Mouse (Mus musculus) MEL (cell line): ENCODE measurements around the gene Gclc. TPM values are rescaled to one million over a fixed set of nuclear protein-coding genes. Genes with fewer than 3 reads are reported as not detected.
A peak's percentile ranks its signal among the peaks of the same experiment; 100 is the strongest.

ENCODE experiments used
- DNase-seq: peaks from one replicate; pipeline ENCODE4 v3.0.0; 2011; ENCODE audit warnings: low read depth, low spot score
- H3K27ac ChIP-seq: 2 replicates; pipeline ENCODE4 v1.5.1; 2012; ENCODE audit warnings: low read depth, mild to moderate bottlenecking, control low read depth, low read length, moderate library complexity; ENCODE audit not compliant: control insufficient read depth
- H3K27me3 ChIP-seq, 2 experiments: fragments of 150-350 bp in 1 of 2; sonication (generic) in 1 of 2; 2 replicates each; pipeline ENCODE4 v1.6.1; 2012; ENCODE audit warnings: low read length in 2 of 2, mild to moderate bottlenecking in 2 of 2, improper control_type of control experiment in 1 of 2, moderate library complexity in 1 of 2; ENCODE audit not compliant: insufficient read depth in 2 of 2, control insufficient read depth in 1 of 2
- H3K36me3 ChIP-seq, 2 experiments: 2 replicates each; pipeline ENCODE4 v1.6.1; 2012 to 2014; ENCODE audit warnings: low read length in 2 of 2, improper control_type of control experiment in 1 of 2, inconsistent platforms in 1 of 2, mild to moderate bottlenecking in 1 of 2; ENCODE audit not compliant: insufficient read depth in 2 of 2, control insufficient read depth in 1 of 2
- H3K4me1 ChIP-seq, 2 experiments: fragments of 150-350 bp in 1 of 2; sonication (generic) in 1 of 2; 2 replicates each; pipeline ENCODE4 v1.6.1; 2012; ENCODE audit warnings: low read length in 2 of 2, improper control_type of control experiment in 1 of 2, mild to moderate bottlenecking in 1 of 2; ENCODE audit not compliant: insufficient read depth in 2 of 2, control insufficient read depth in 1 of 2
- H3K4me3 ChIP-seq, 2 experiments: fragments of 150-350 bp in 1 of 2; sonication (generic) in 1 of 2; 2 replicates each; pipeline ENCODE4 v1.5.1; 2012; ENCODE audit warnings: low read depth in 2 of 2, low read length in 2 of 2, mild to moderate bottlenecking in 2 of 2, moderate library complexity in 2 of 2, control low read depth in 1 of 2, improper control_type of control experiment in 1 of 2; ENCODE audit not compliant: control insufficient read depth in 1 of 2, insufficient read depth in 1 of 2
- H3K79me2 ChIP-seq: 2 replicates; pipeline ENCODE4 v1.6.1; 2012; ENCODE audit warnings: mild to moderate bottlenecking, low read length, moderate library complexity; ENCODE audit not compliant: control insufficient read depth, poor library complexity, insufficient read depth
- H3K9ac ChIP-seq: 2 replicates; pipeline ENCODE4 v1.6.1; 2012; ENCODE audit warnings: low read depth, mild to moderate bottlenecking, control low read depth, low read length, moderate library complexity; ENCODE audit not compliant: control insufficient read depth, poor library complexity, severe bottlenecking
- H3K9me3 ChIP-seq: fragments of 150-350 bp; sonication (generic); replicated peaks from 2 replicates; pipeline ENCODE4 v1.6.1; 2012; ENCODE audit warnings: mild to moderate bottlenecking, low read length, improper control_type of control experiment, moderate library complexity; ENCODE audit not compliant: insufficient read depth
- CHD1 ChIP-seq: IDR thresholded peaks from 2 replicates; pipeline ENCODE4 v1.6.1; 2012; ENCODE audit warnings: low read depth, mild to moderate bottlenecking, inconsistent platforms, low read length, improper control_type of control experiment
- CTCF ChIP-seq, 3 experiments: IDR thresholded peaks in 2 of 3; conservative IDR thresholded peaks in 1 of 3; 2 replicates each; pipeline ENCODE4 v1.5.1; 2011 to 2012; ENCODE audit warnings: low read length in 3 of 3, low read depth in 2 of 3, mild to moderate bottlenecking in 2 of 3, improper control_type of control experiment in 1 of 3, inconsistent platforms in 1 of 3, mixed read lengths in 1 of 3, moderate library complexity in 1 of 3; ENCODE audit not compliant: control insufficient read depth in 1 of 3, insufficient read depth in 1 of 3, poor library complexity in 1 of 3, severe bottlenecking in 1 of 3
- E2F4 ChIP-seq: IDR thresholded peaks from 2 replicates; pipeline ENCODE4 v1.6.1; 2011; ENCODE audit warnings: low read depth, low read length, improper control_type of control experiment, borderline replicate concordance
- ELF1 ChIP-seq: IDR thresholded peaks from 2 replicates; pipeline ENCODE4 v1.6.1; 2014; ENCODE audit warnings: low read depth, mild to moderate bottlenecking, inconsistent platforms, low read length, improper control_type of control experiment, moderate library complexity
- EP300 ChIP-seq, 2 experiments: IDR thresholded peaks; 2 replicates each; pipeline ENCODE4 v1.6.1; 2011; ENCODE audit warnings: improper control_type of control experiment in 2 of 2, low read length in 2 of 2, low read depth in 1 of 2, mild to moderate bottlenecking in 1 of 2
- ETS1 ChIP-seq: IDR thresholded peaks from 2 replicates; pipeline ENCODE4 v1.6.1; 2012; ENCODE audit warnings: low read depth, mild to moderate bottlenecking, inconsistent platforms, low read length, improper control_type of control experiment, moderate library complexity
- GATA1 ChIP-seq: IDR thresholded peaks from 2 replicates; pipeline ENCODE4 v1.6.1; 2011; ENCODE audit warnings: low read depth, low read length, improper control_type of control experiment
- JUND ChIP-seq: IDR thresholded peaks from 2 replicates; pipeline ENCODE4 v1.6.1; 2011; ENCODE audit warnings: low read depth, mild to moderate bottlenecking, improper control_type of control experiment, low read length
- MAX ChIP-seq: IDR thresholded peaks from 2 replicates; pipeline ENCODE4 v1.6.1; 2011; ENCODE audit warnings: low read length, improper control_type of control experiment
- MYC ChIP-seq: IDR thresholded peaks from 2 replicates; pipeline ENCODE4 v1.6.1; 2011; ENCODE audit warnings: low read depth, mild to moderate bottlenecking, low read length, improper control_type of control experiment, moderate library complexity
- NELFE ChIP-seq: IDR thresholded peaks from 2 replicates; pipeline ENCODE4 v1.6.1; 2011; ENCODE audit warnings: low read depth, low read length, improper control_type of control experiment
- RAD21 ChIP-seq: IDR thresholded peaks from 2 replicates; pipeline ENCODE4 v1.6.1; 2011; ENCODE audit warnings: mild to moderate bottlenecking, low read depth, low read length, improper control_type of control experiment
- RCOR1 ChIP-seq: IDR thresholded peaks from 2 replicates; pipeline ENCODE4 v1.6.1; 2012; ENCODE audit warnings: low read depth, mild to moderate bottlenecking, inconsistent platforms, low read length, improper control_type of control experiment
- SIN3A ChIP-seq: IDR thresholded peaks from 2 replicates; pipeline ENCODE4 v1.6.1; 2012; ENCODE audit warnings: low read length, improper control_type of control experiment, inconsistent platforms
- SMC3 ChIP-seq: IDR thresholded peaks from 2 replicates; pipeline ENCODE4 v1.6.1; 2011; ENCODE audit warnings: low read depth, low read length, improper control_type of control experiment
- TBP ChIP-seq: IDR thresholded peaks from 2 replicates; pipeline ENCODE4 v1.8.0; 2011; ENCODE audit warnings: low read depth, low read length, improper control_type of control experiment
- TCF12 ChIP-seq: IDR thresholded peaks from 2 replicates; pipeline ENCODE4 v1.6.1; 2014; ENCODE audit warnings: low read depth, mild to moderate bottlenecking, inconsistent platforms, low read length, improper control_type of control experiment, moderate library complexity
- ZC3H11A ChIP-seq: IDR thresholded peaks from 2 replicates; pipeline ENCODE4 v1.6.1; 2012; ENCODE audit warnings: low read depth, mild to moderate bottlenecking, inconsistent platforms, low read length, improper control_type of control experiment
- polyA plus RNA-seq, 2 experiments: library from polyadenylated mRNA; stranded (reverse) in 1 of 2; unstranded in 1 of 2; fragments of >175 nt in 1 of 2; fragments of >200 nt in 1 of 2; gene quantifications; 2 replicates each; pipeline versions ENCODE4 v1.2.1 to v1.2.4; 2012; ENCODE audit warnings: low replicate concordance in 2 of 2, low read depth in 1 of 2; ENCODE audit not compliant: insufficient read length in 2 of 2, insufficient read depth in 1 of 2, missing spikeins in 1 of 2
- total RNA-seq: library from RNA; depleted of rRNA; stranded (reverse); fragments of 300-350 nt; gene quantifications from 2 replicates; pipeline ENCODE4 v1.2.3, GENCODE M21; 2012

The Gclc gene
- total and polyA plus RNA-seq, 3 experiments: 22.6 to 84.8 (median 50.4) TPM

DNA sequence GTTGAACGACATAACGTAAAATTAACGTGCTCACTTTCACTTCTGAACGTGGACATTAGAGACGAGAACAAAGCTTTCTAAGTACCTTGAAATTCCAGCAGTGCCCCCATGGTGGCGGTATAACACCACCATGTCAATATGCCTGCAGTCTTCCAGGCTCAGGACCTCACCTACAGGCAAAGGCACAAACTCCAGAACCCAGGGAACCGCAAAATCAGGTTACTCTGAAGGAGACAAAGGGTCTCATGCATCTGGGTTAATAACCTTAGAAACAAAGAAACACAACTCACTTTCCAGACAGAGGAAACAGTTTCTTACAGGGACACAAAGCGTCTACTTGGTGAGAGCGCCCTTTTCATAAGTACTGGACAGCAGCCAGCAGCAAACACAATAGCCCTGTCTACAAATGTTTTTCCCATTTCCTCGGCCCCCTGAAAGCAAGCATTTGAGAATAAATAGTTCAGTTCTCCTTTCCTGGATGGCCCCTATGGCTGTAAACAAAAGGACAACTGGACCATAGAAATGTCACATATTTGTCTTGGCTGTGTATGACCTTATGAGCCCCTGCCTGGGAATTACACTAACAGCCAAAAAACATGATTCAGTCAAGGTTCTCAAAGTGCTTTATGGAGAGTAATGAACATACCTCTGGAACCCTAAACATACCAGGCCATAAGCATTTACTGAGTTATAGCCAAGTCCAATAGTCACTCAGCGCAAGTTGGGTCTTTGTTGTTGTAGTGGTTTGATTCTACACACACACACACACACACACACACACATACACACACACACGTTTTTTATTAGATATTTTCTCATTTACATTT is 52.7 kb downstream of the Gclc start:
- no peaks in the 10 kb centered on the region for H3K9me3 ChIP-seq
- TF ChIP-seq MAX: no peak
- TF ChIP-seq SIN3A: 0 out of 2 replicates have a peak, but pooled peaks have one; percentile 32
- 0 out of 2 replicates have a peak, but pooled peaks have one; percentile 51 for TF ChIP-seq MYC
- TF ChIP-seq CTCF (IDR thresholded peaks at IDR 0.05 in 2 of 3, conservative IDR thresholded peaks at IDR 0.05 in 1 of 3; ENCODE audit: control insufficient read depth in 1 of 3, insufficient read depth in 1 of 3, low read depth in 2 of 3, low read length in 3 of 3, poor library complexity in 1 of 3, severe bottlenecking in 1 of 3): peak; percentile 80 to 98 (median 82)
- TF ChIP-seq ELF1: no peak
- TF ChIP-seq ZC3H11A: peak; percentile 95
- peak; percentile 98 for TF ChIP-seq RAD21
- TF ChIP-seq SMC3: peak; percentile 97
- H3K79me2 ChIP-seq: no peaks in the 10 kb centered on the region
- H3K4me3 ChIP-seq: peak overlapping the region; percentile 58 to 73
- H3K9ac ChIP-seq: peak overlapping the region; percentile 73
- H3K36me3 ChIP-seq: no peaks in the 10 kb centered on the region; a peak in 1 of 4 replicates
- DNase-seq: peak; percentile 89
- peaks cover 3% of the 10 kb centered on the region in 2 experiments; a peak in 2 of 4 replicates for H3K4me1 ChIP-seq
- H3K27ac ChIP-seq: no peak overlapping the region
- H3K27me3 ChIP-seq: peaks cover 0 to 2% of the 10 kb centered on the region in 2 experiments; a peak in 3 of 4 replicates

DNA sequence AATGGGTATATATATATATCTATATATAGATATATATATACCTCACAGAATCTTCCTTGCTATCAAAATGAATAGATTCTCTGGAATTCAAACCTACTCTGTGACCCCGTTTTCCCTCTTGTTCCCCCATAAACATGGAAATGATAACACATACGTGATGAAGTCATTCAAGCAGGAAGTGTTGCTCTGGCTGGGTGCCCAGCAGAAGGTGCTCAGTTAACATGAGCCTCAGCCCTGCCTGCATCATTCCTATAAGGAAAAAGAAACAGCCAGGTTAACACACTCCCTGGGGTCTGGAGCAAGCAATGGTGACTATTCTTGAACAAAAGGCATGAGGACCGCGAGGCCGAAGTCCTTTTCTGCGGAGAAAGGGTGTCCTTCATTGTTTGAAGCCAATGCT is 54.1 kb downstream of the Gclc start:
- Histone ChIP-seq H3K4me3 (no peak overlapping the region), H3K36me3 (no peaks in the 10 kb centered on the region), H3K27me3 (peaks cover 0 to 2% of the 10 kb centered on the region in 2 experiments; a peak in 3 of 4 replicates), H3K9me3 (no peaks in the 10 kb centered on the region), H3K4me1 (no peaks in the 10 kb centered on the region), H3K79me2 (no peaks in the 10 kb centered on the region), H3K27ac (no peak overlapping the region), H3K9ac (no peak overlapping the region)
- DNase-seq: no peak
- TF ChIP-seq JUND (no peak), TBP (no peak), CHD1 (no peak), NELFE (no peak), E2F4 (no peak), ZC3H11A (no peak), RCOR1 (no peak)

- peaks cover 4% of the 10 kb centered on the region in 2 experiments for H3K27me3 ChIP-seq
- no peak overlapping the region for H3K27ac ChIP-seq
- H3K4me1 ChIP-seq: peaks cover 0 to 15% of the 10 kb centered on the region in 2 experiments; a peak in 2 of 4 replicates
- TF ChIP-seq SIN3A (no peak), RCOR1 (peak; percentile 99), ETS1 (peak; percentile 21; the same call in 1 of the 2 replicates), GATA1 (peak; percentile 94), RAD21 (no peak), EP300 (IDR thresholded peaks at IDR 0.05; ENCODE audit: low read depth in 1 of 2, low read length in 2 of 2) (peak; percentile 78 to 87), TBP (peak; percentile 76), TCF12 (0 out of 2 replicates have a peak, but pooled peaks have one; percentile 39)
- no peaks in the 10 kb centered on the region for H3K79me2 ChIP-seq
- H3K4me3 ChIP-seq: no peak overlapping the region
- H3K36me3 ChIP-seq: peaks cover 0 to 12% of the 10 kb centered on the region in 2 experiments; a peak in 2 of 4 replicates
- H3K9me3 ChIP-seq: no peaks in the 10 kb centered on the region
- no peak overlapping the region for H3K9ac ChIP-seq
- DNase-seq: peak; percentile 81
Measured at GRCm38 (mm10) chr9:77818858-77819257, 64.5 kb downstream of the Gclc start.
